Mouse (Mus musculus) G1E (cell line): ENCODE data around the gene Plb1. TPM values are rescaled to one million over a fixed set of nuclear protein-coding genes. Genes with fewer than 3 reads are reported as not detected.

Source experiments
- ATAC-seq: 2 replicates; pipeline ENCODE4 v1.8.0; 2016; ENCODE audit warnings: mild to moderate bottlenecking; ENCODE audit not compliant: insufficient number of reproducible peaks, poor library complexity, low FRiP score, severe bottlenecking; ENCODE audit errors: extremely low read depth
- DNase-seq: peaks from one replicate; pipeline ENCODE4 v3.0.0; 2012; ENCODE audit warnings: low spot score
- H3K27me3 ChIP-seq: 2 replicates; pipeline ENCODE4 v1.6.1; 2012; ENCODE audit warnings: mild to moderate bottlenecking, low read length, inconsistent platforms; ENCODE audit not compliant: insufficient read depth
- H3K36me3 ChIP-seq: replicated peaks from 2 replicates; pipeline ENCODE3; 2012; ENCODE audit warnings: mild to moderate bottlenecking, inconsistent platforms
- H3K4me1 ChIP-seq: 2 replicates; pipeline ENCODE4 v1.6.1; 2012; ENCODE audit warnings: low read depth, low read length, inconsistent platforms, mixed read lengths; ENCODE audit not compliant: insufficient read depth
- H3K4me3 ChIP-seq: 2 replicates; pipeline ENCODE4 v1.5.1; 2012; ENCODE audit warnings: low read depth, mild to moderate bottlenecking, inconsistent platforms, low read length, moderate library complexity, mixed read lengths
- H3K9me3 ChIP-seq: replicated peaks from 2 replicates; pipeline ENCODE4 v1.6.1; 2012; ENCODE audit warnings: inconsistent platforms
- CTCF ChIP-seq: IDR thresholded peaks from 2 replicates; pipeline ENCODE4 v1.5.1; 2012; ENCODE audit warnings: low read depth, low read length, inconsistent platforms, mixed read lengths
- GATA1 ChIP-seq: IDR thresholded peaks from 2 replicates; pipeline ENCODE4 v1.6.1; 2012; ENCODE audit warnings: borderline replicate concordance, low read length, inconsistent platforms, mixed read lengths
- GATA2 ChIP-seq: IDR thresholded peaks from 2 replicates; pipeline ENCODE4 v1.6.1; 2012; ENCODE audit warnings: low read depth, low read length, inconsistent platforms, borderline replicate concordance
- POLR2AphosphoS5 ChIP-seq: IDR thresholded peaks from 2 replicates; pipeline ENCODE4 v1.6.1; 2012; ENCODE audit warnings: low read depth, low read length, inconsistent platforms; ENCODE audit not compliant: insufficient replicate concordance
- TAL1 ChIP-seq: conservative IDR thresholded peaks from 2 replicates; pipeline ENCODE4 v1.6.1; 2012; ENCODE audit warnings: low read depth, low read length, inconsistent platforms, mixed read lengths
- polyA plus RNA-seq: library from polyadenylated mRNA; stranded (reverse); fragments of >175 nt; gene quantifications from 2 replicates; pipeline ENCODE4 v1.2.3, GENCODE M21; 2012
- total RNA-seq, 2 experiments: library from RNA; stranded (forward) in 1 of 2; stranded (reverse) in 1 of 2; fragments of 200-1000 nt in 1 of 2; fragments of >200 nt in 1 of 2; fragmentation: Nextera tagmentation in 1 of 2; gene quantifications; 2 replicates each; pipeline ENCODE4 v1.2.3; 2014 to 2017

The Plb1 gene
- total and polyA plus RNA-seq, 3 experiments = 0.27 TPM; not detected in 2

DNA sequence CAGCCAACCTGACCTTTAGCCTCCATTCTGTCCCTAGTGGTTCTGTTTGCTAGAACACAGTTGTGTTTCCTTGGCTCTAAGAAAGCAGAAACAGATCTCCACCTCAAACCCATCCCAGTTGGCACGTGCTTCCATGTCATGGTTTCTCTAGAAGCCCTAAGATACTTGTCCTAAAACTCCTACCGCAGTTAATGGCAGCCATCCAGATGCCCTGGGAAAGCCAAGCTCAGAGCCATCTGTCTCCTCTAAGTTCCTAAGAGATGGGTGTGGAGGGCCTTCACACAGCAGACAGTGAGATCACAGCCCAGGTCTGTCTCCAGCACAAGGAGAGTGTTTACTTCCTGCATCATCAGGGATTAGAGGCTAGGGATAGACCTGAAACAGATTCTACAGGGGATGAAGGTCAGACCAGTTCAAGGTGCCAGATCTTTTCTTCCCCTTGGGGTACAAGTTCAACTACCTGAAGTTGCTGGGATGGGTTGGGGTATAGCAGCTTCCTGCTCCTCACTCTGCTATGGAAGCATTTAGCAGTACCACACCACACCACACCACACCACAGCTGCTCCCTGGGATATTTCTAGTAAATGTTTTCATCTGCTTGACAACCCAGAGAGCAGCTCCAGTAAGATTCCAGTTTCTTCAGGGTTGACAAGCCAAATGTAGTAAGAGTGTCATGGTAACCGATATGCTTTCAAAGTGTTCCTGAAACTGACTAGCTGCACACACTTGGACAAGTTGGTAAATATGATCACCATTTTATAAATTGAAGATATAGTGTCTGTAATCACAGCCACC lies 129.1 kb downstream of the Plb1 start:
- TF ChIP-seq GATA2 (no peak), GATA1 (no peak), POLR2AphosphoS5 (no peak), CTCF (no peak), TAL1 (no peak)
- Histone ChIP-seq H3K4me3 (no peak overlapping the region), H3K9me3 (no peaks in the 10 kb centered on the region), H3K27me3 (peaks cover 13% of the 10 kb centered on the region), H3K4me1 (no peaks in the 10 kb centered on the region), H3K36me3 (no peaks in the 10 kb centered on the region)
- ATAC-seq (no peak), DNase-seq (no peak)

DNA sequence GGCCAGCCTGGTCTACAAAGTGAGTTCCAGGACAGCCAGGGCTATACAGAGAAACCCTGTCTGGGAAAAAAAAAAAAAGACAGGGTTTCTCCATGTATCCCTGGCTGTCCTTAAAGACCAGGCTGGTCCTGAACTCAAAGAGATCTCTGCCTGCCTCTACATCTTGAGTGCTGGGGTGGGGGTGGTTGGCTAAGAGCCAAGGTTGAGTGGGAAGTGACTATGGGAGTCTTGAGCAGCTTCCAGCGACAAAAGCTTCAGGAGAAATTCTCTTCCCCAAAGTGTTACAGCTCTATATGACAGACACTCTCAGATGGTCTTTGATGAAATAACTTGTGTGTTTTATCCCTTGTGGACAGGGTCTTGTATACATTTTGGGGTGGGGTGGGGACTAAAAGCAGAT lies 136.9 kb downstream of the Plb1 start:
- Histone ChIP-seq H3K36me3 (no peaks in the 10 kb centered on the region), H3K27me3 (peaks cover 5% of the 10 kb centered on the region), H3K4me1 (no peaks in the 10 kb centered on the region), H3K4me3 (no peak overlapping the region), H3K9me3 (no peaks in the 10 kb centered on the region)
- TF ChIP-seq GATA2 = no peak
- TF ChIP-seq TAL1 = no peak
- no peak for TF ChIP-seq CTCF
- TF ChIP-seq POLR2AphosphoS5 = no peak
- no peak for TF ChIP-seq GATA1
- ATAC-seq = no peak
- DNase-seq = no peak

DNA sequence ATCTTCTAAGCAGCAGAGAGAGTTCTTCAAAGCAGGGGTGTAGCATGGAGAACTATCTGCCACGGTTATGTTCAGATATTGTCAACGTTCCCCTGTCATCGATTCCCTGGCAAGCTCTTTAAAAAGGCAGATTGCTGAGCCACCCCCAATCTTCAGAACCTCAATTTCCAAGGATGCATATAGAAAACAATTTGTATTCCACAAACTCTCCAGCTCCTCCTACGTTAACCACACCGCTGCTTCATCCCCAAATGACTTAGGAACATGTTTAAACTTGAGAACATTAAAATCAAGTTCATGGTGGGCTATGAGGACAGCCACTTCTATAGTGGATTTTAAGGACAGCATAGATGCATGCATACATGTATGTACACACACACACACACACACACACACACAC lies 138.7 kb downstream of the Plb1 start:
- no peak for TF ChIP-seq POLR2AphosphoS5
- TF ChIP-seq GATA1 = no peak
- TF ChIP-seq CTCF = no peak
- no peak for TF ChIP-seq GATA2
- TF ChIP-seq TAL1 = no peak
- Histone ChIP-seq H3K36me3 (no peaks in the 10 kb centered on the region), H3K4me3 (no peak overlapping the region), H3K4me1 (no peaks in the 10 kb centered on the region), H3K9me3 (no peaks in the 10 kb centered on the region), H3K27me3 (peaks cover 5% of the 10 kb centered on the region)
- DNase-seq (no peak), ATAC-seq (no peak)

DNA sequence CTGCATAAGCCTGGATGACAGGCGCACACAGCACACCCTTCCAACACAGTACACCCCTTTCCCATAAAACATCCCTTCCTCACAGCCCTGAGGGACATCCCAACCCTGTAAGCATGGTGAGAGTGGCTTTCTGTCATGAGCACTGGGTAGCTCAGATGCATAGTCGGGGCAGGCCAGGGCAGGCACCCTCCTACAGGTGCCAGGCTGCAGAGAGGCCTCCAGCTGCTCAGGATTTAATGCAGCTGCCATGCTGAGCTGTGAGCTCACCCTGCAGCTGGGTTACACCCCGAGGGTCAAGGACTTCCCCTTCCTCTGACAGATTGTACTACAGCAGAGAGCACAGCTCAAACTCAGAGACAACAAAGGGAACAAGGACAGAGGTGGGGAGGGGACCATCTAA lies 146.0 kb downstream of the Plb1 start:
- no peak for TF ChIP-seq GATA1
- no peak for TF ChIP-seq TAL1
- TF ChIP-seq POLR2AphosphoS5 = no peak
- TF ChIP-seq GATA2 = no peak
- TF ChIP-seq CTCF = no peak
- DNase-seq = no peak

DNA sequence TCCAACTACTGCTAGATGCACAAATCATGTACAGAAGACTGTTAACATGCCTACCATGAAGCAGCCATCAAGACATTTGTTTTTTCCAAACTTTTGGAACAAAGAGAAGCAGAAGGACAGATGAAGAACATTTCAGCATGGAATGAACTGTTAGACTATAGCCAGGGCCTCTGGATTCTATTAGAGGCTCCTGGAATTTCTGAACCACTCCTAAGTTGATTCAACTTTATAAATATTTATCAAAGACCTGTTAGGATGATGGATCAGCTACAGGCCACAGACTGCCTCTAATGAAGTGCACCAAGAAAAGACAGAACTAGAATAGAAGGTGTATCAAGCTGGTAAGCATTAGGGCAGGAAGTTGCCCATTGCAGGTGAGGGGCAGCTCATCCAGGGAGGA lies 156.1 kb downstream of the Plb1 start:
- no peak for DNase-seq
- ATAC-seq = no peak
- Histone ChIP-seq H3K36me3 (no peaks in the 10 kb centered on the region), H3K27me3 (peaks cover 6% of the 10 kb centered on the region; the same call in 1 of the 2 replicates), H3K9me3 (no peaks in the 10 kb centered on the region), H3K4me1 (no peaks in the 10 kb centered on the region), H3K4me3 (no peak overlapping the region)
- no peak for TF ChIP-seq POLR2AphosphoS5

More for the DNA sequence above, 146.0 kb downstream of the Plb1 start:
- H3K4me3 ChIP-seq = no peak overlapping the region
- no peaks in the 10 kb centered on the region for H3K36me3 ChIP-seq
- ATAC-seq = no peak
- no peaks in the 10 kb centered on the region for H3K9me3 ChIP-seq
- 0 out of 2 replicates have a peak, but pooled peaks cover 6% of the 10 kb centered on the region for H3K27me3 ChIP-seq
- H3K4me1 ChIP-seq = no peaks in the 10 kb centered on the region

DNA sequence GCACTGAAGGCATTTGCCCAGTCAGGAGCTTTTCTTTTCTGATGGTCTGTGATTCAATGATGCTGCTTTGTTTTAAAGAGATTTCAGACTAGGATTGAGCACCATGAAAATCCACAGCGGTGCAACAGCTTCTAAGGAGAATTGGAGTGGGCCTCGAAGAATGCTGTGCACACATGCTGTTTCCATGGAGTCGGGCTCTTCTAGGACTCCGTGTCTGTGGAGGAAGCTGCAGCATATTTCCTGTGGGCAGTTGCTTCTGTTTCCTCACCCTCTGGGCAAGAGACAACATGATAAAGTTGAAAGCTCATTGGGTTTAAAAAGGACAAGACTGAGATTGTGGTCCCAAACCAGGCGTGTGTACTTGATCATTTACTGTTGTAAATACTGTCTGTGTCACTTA lies 157.8 kb downstream of the Plb1 start:
- DNase-seq (no peak), ATAC-seq (no peak)
- 0 out of 2 replicates have a peak, but pooled peaks cover 3% of the 10 kb centered on the region for H3K27me3 ChIP-seq
- H3K9me3 ChIP-seq = no peaks in the 10 kb centered on the region
- H3K4me1 ChIP-seq = no peaks in the 10 kb centered on the region
- TF ChIP-seq POLR2AphosphoS5 = no peak
- no peak for TF ChIP-seq GATA1
- TF ChIP-seq CTCF = no peak
- TF ChIP-seq GATA2 = no peak
- no peaks in the 10 kb centered on the region for H3K36me3 ChIP-seq
- no peak overlapping the region for H3K4me3 ChIP-seq
